Mouse (Mus musculus): ENCODE measurements at regions not wholly inside any gene's neighbourhood (a gene's known extent, or its start where the extent isn't known, plus 50 kb on each side); places are given as distances from the start of the nearest gene placed in this dataset.

- ATAC-seq (ENCODE audit: low FRiP score, low TSS enrichment), result 0 out of 2 replicates have a peak, but pooled peaks have one; percentile 61
- Histone ChIP-seq H3K4me3 (ENCODE audit: low read depth, low read length) (no peak overlapping the region), H3K27me3 (ENCODE audit: control insufficient read depth, insufficient read depth, low read length) (no peaks in the 10 kb centered on the region), H3K27ac (replicated peaks) (no peak overlapping the region), H3K4me1 (replicated peaks; ENCODE audit: control insufficient read depth, insufficient read depth) (no peaks in the 10 kb centered on the region), H3K9me3 (ENCODE audit: control insufficient read depth, low read length) (no peaks in the 10 kb centered on the region), H3K9ac (ENCODE audit: low read length) (no peak overlapping the region), H3K36me3 (ENCODE audit: control insufficient read depth, insufficient read depth, low read length) (no peaks in the 10 kb centered on the region), H3K4me2 (replicated peaks; ENCODE audit: low read depth) (no peak overlapping the region)
- 42% methylated on average over 8 of the region's 8 CpGs for WGBS
- DNase-seq (ENCODE audit: low spot score), result peak; percentile 37
- TF ChIP-seq EP300 (optimal IDR thresholded peaks at IDR 0.05), result no peak
- no peak for TF ChIP-seq CTCF (IDR thresholded peaks at IDR 0.05; ENCODE audit: low read depth)
Observed at GRCm38 (mm10) chr6:100385640-100386039, 98.4 kb upstream of the Rybp start.

GRCm38 (mm10) chr6:100381046-100381445 lies 93.8 kb upstream of the Rybp start:
- H3K9me3 ChIP-seq (ENCODE audit: control insufficient read depth, low read length), result no peaks in the 10 kb centered on the region
- ATAC-seq (ENCODE audit: low FRiP score, low TSS enrichment) (no peak), DNase-seq (ENCODE audit: low spot score) (no peak)
- H3K4me2 ChIP-seq (replicated peaks; ENCODE audit: low read depth), result no peak overlapping the region
- no peaks in the 10 kb centered on the region for H3K36me3 ChIP-seq (ENCODE audit: control insufficient read depth, insufficient read depth, low read length)
- H3K9ac ChIP-seq (ENCODE audit: low read length), result no peak overlapping the region
- peaks cover 13% of the 10 kb centered on the region for H3K4me1 ChIP-seq (replicated peaks; ENCODE audit: control insufficient read depth, insufficient read depth)
- H3K4me3 ChIP-seq (ENCODE audit: low read depth, low read length), result no peak overlapping the region
- no peak for TF ChIP-seq CTCF (IDR thresholded peaks at IDR 0.05; ENCODE audit: low read depth)
- no peak for TF ChIP-seq EP300 (optimal IDR thresholded peaks at IDR 0.05)
- no peak overlapping the region for H3K27ac ChIP-seq (replicated peaks)
- 73% methylated on average over 5 of the region's 5 CpGs for WGBS
- no peaks in the 10 kb centered on the region for H3K27me3 ChIP-seq (ENCODE audit: control insufficient read depth, insufficient read depth, low read length)

GRCm38 (mm10) chr6:100380536-100380935 lies 93.3 kb upstream of the Rybp start:
- Histone ChIP-seq H3K36me3 (ENCODE audit: control insufficient read depth, insufficient read depth, low read length) (no peaks in the 10 kb centered on the region), H3K9me3 (ENCODE audit: control insufficient read depth, low read length) (no peaks in the 10 kb centered on the region), H3K27me3 (ENCODE audit: control insufficient read depth, insufficient read depth, low read length) (no peaks in the 10 kb centered on the region), H3K4me2 (replicated peaks; ENCODE audit: low read depth) (no peak overlapping the region), H3K9ac (ENCODE audit: low read length) (no peak overlapping the region), H3K4me3 (ENCODE audit: low read depth, low read length) (no peak overlapping the region), H3K27ac (replicated peaks) (no peak overlapping the region), H3K4me1 (replicated peaks; ENCODE audit: control insufficient read depth, insufficient read depth) (peaks cover 13% of the 10 kb centered on the region)
- no peak for TF ChIP-seq EP300 (optimal IDR thresholded peaks at IDR 0.05)
- no peak for TF ChIP-seq CTCF (IDR thresholded peaks at IDR 0.05; ENCODE audit: low read depth)
- WGBS, result 46% methylated on average over 6 of the region's 6 CpGs
- ATAC-seq (ENCODE audit: low FRiP score, low TSS enrichment) (0 out of 2 replicates have a peak, but pooled peaks have one; percentile 47), DNase-seq (ENCODE audit: low spot score) (no peak)

- no peak for ATAC-seq (ENCODE audit: low FRiP score, low TSS enrichment)
- Histone ChIP-seq H3K4me1 (replicated peaks; ENCODE audit: control insufficient read depth, insufficient read depth) (peaks cover 13% of the 10 kb centered on the region), H3K4me2 (replicated peaks; ENCODE audit: low read depth) (no peak overlapping the region), H3K4me3 (ENCODE audit: low read depth, low read length) (no peak overlapping the region), H3K27me3 (ENCODE audit: control insufficient read depth, insufficient read depth, low read length) (no peaks in the 10 kb centered on the region), H3K9me3 (ENCODE audit: control insufficient read depth, low read length) (no peaks in the 10 kb centered on the region), H3K27ac (replicated peaks) (no peak overlapping the region), H3K36me3 (ENCODE audit: control insufficient read depth, insufficient read depth, low read length) (no peaks in the 10 kb centered on the region), H3K9ac (ENCODE audit: low read length) (no peak overlapping the region)
- TF ChIP-seq EP300 (optimal IDR thresholded peaks at IDR 0.05) (no peak), CTCF (IDR thresholded peaks at IDR 0.05; ENCODE audit: low read depth) (no peak)
- 48% methylated on average over 4 of the region's 4 CpGs for WGBS
- no peak for DNase-seq (ENCODE audit: low spot score)
Observed at GRCm38 (mm10) chr6:100379792-100380191, 92.5 kb upstream of the Rybp start.

DNA sequence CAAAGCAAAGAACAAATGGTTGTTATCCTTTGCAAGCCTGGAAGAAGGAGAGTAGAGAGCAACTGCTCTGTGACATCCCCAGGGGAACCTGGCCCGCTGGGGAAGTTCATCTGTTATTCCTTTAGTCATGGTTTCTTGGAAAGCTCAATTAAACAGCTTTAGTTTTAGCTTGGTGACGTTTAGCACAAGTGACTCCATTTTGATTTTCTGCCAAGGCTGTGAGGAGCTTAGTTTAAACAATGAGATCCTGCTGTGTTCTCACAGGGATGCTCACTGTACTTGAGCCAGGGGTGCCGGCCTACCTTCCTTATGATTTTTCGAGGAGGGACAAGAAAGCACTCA lies 91.2 kb upstream of the Rybp start:
- WGBS, result 29% methylated on average over 4 of the region's 4 CpGs
- H3K27me3 ChIP-seq (ENCODE audit: control insufficient read depth, insufficient read depth, low read length), result no peaks in the 10 kb centered on the region
- TF ChIP-seq CTCF (IDR thresholded peaks at IDR 0.05; ENCODE audit: low read depth) (no peak), EP300 (optimal IDR thresholded peaks at IDR 0.05) (no peak)
- no peaks in the 10 kb centered on the region for H3K9me3 ChIP-seq (ENCODE audit: control insufficient read depth, low read length)
- DNase-seq (ENCODE audit: low spot score) (no peak), ATAC-seq (ENCODE audit: low FRiP score, low TSS enrichment) (no peak)
- no peaks in the 10 kb centered on the region for H3K36me3 ChIP-seq (ENCODE audit: control insufficient read depth, insufficient read depth, low read length)
- no peak overlapping the region for H3K4me3 ChIP-seq (ENCODE audit: low read depth, low read length)
- H3K9ac ChIP-seq (ENCODE audit: low read length), result no peak overlapping the region
- H3K4me1 ChIP-seq (replicated peaks; ENCODE audit: control insufficient read depth, insufficient read depth), result peaks cover 13% of the 10 kb centered on the region
- no peak overlapping the region for H3K27ac ChIP-seq (replicated peaks)
- H3K4me2 ChIP-seq (replicated peaks; ENCODE audit: low read depth), result no peak overlapping the region

DNA sequence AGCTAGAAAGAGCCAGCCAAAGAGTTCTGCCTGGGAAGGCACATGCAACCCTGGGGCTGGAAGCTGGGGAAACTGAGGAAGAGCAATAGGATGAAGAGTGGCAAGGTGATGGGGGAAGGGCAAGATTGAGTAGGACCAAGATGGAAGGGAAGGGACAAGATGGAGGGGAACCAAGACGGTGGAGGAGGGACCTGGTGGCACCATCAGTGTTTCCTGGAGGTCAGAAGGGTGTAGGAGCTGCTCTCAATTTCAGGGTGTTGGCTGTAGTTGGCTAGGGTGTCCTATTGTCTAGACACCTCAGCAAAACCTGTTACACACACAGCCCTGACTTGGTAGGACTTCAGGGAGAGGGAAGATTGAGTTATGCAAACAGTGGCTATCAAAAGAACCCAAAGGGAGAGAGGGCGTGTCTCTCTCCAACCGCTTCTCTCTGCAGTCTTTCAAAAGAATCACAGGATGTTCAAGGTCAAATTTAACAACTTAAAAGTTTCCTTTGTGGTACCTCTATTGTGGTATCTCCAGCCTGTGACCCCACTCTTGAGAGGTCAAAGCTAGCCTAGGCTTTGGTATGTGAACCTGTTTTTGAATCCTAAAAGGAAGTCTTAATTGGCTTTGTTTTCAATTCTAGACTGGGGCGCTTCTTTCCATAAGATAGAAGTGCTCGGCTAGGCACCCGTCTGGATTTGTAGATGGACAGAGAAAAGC lies 90.7 kb upstream of the Rybp start:
- ATAC-seq (ENCODE audit: low FRiP score, low TSS enrichment) (no peak), DNase-seq (ENCODE audit: low spot score) (no peak)
- peaks cover 13% of the 10 kb centered on the region for H3K4me1 ChIP-seq (replicated peaks; ENCODE audit: control insufficient read depth, insufficient read depth)
- H3K27me3 ChIP-seq (ENCODE audit: control insufficient read depth, insufficient read depth, low read length), result no peaks in the 10 kb centered on the region
- no peaks in the 10 kb centered on the region for H3K9me3 ChIP-seq (ENCODE audit: control insufficient read depth, low read length)
- TF ChIP-seq CTCF (IDR thresholded peaks at IDR 0.05; ENCODE audit: low read depth) (no peak), EP300 (optimal IDR thresholded peaks at IDR 0.05) (no peak)
- no peak overlapping the region for H3K27ac ChIP-seq (replicated peaks)
- no peak overlapping the region for H3K4me3 ChIP-seq (ENCODE audit: low read depth, low read length)
- no peak overlapping the region for H3K9ac ChIP-seq (ENCODE audit: low read length)
- 41% methylated on average over 6 of the region's 6 CpGs for WGBS
- H3K4me2 ChIP-seq (replicated peaks; ENCODE audit: low read depth), result no peak overlapping the region
- H3K36me3 ChIP-seq (ENCODE audit: control insufficient read depth, insufficient read depth, low read length), result no peaks in the 10 kb centered on the region
